Mouse (Mus musculus) induced T-regulatory cell, adult 2 months (primary cell): ENCODE results near the gene Crat.

ENCODE experiments used
- DNase-seq: peaks from one replicate; pipeline ENCODE4 v3.0.0-alpha.2; 2012; ENCODE audit warnings: low read depth

The Crat gene

DNA sequence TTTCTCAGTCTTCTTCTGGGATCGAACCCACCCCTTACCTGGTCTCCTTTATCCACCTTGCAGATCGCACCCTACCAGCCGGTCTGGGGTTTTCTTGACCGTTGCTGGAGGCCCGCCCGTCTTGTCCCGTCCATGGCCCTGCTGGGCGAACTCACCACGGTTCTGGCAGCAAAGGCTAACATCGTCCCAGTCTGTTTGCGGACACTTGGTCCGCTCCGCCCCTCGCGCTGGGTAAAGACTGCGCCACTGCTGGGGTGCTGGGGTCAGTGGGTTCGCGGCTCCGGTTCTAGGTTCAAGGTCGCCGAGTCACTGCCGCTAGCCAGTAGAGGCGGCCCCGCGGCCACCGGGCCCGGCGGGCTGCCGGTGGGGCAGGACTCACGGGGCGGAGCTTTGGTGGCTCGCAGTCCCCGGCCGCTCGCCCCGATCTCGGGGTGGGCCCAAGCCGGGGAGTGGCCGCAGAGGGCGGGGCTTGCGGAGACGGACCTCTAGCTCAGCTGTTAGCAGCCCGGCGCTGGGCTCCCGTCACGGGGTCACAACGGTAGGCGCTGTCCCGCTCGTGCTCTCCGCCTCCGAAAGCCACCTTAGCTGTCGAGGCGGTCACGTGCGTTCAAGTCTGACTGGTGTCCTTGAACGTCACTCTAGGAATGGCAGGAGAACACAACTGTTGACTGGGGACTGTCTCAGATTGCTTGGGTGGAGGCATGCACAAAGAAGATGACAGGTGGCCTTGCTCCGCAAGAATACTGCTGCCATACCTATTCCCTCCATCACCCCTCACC lies at the start of gene Crat:
Gene Crat (minus strand): TSS at position 657 of the 779 bp plus-strand sequence.
- no peak for DNase-seq

DNA sequence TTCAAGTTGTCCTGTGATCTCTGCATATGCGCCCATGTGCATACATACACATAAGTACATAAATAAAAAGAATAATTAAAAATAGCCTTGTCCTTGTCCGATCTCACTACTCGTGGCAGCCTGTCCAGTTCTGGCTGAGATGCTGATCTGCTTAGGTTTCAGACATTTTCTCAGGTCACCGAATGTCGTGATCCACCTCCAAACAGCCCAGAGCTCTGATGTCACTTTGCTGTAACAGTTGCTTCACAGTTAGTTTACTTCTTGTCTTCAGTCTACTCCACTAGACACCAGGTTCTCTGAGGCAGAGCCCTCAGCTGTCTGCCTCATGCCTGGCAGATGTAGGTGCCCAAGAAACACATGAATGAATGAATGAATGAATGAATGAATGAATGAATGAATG lies 48.8 kb upstream of the Crat start:
- no peak for DNase-seq

DNA sequence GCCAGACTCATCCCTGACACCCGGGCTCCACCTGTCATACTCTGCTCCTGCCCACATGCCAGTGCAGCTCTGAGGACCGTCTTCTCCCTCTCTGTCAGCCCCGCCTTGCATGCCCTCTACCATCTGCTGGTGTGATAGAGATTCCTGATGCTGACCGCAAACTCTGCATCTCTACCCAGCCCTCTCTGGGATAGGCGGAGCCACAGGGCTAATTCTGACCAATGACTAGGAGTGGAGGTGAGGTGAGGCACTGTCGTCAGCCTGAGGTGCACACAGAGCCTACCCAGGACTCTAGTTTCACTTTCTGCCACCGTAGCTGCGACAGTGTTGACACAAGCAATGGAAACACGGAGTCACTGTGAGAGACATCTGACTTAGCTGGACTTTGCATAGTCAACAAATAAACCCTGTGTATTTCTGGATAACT lies 48.3 kb upstream of the Crat start:
- DNase-seq: peak; percentile 97

DNA sequence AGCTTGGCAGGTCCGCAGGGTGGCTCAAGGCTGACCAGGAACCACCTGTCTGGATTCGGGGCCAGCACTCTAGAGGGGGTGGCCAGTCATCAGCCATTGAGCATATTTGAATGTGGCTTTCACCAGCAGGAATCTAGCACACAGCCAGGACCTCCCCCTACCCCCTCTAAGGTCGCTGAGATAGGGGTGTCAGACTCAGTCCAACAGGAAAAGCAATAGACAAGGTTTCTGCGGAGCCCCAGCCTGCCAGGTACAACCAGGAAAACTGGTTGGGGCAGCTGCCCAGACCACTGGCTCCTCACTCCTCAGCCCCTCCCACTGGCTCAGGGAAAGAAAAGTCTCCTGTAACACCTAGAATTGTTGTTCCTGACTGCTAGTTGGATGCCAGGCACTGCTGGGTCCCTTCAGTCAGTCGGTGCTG lies 47.7 kb upstream of the Crat start:
- DNase-seq: no peak

DNA sequence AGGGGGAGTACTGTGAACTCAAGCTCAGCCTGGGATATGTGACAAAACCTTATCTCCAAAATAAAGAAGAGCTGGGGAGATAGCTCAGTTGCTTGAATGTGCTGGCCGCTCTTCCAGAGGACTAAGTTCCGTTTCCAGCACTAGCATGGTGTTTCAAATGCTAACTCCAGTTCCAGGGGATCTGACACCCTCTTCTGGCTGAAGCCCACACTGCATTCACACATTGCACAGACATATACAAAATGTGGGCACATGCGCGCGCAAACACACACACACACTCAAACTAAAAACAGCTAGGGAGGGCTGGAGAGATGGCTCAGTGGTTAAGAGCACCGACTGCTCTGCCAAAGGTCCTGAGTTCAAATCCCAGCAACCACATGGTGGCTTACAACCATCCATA lies 43.6 kb upstream of the Crat start:
- DNase-seq: no peak

DNA sequence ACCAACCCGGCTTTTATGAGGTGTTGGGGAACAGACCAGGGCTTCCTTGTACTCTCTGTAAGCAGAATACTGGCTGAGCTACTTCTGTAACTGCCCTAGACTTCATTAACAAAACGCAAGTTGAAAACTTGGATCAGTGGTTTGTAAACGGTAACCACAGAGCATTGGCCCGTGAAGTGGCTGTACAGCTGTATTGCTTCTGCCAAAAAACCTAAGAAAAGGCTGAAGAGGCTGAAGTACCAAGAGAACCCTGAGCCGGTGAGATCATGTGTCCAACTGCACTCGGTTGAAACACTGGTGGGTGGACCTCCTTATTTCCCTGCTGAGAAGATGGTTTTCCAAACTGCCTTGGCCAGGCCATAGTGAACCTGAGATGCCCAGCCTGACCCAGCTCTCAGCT lies 42.7 kb upstream of the Crat start:
- no peak for DNase-seq

DNA sequence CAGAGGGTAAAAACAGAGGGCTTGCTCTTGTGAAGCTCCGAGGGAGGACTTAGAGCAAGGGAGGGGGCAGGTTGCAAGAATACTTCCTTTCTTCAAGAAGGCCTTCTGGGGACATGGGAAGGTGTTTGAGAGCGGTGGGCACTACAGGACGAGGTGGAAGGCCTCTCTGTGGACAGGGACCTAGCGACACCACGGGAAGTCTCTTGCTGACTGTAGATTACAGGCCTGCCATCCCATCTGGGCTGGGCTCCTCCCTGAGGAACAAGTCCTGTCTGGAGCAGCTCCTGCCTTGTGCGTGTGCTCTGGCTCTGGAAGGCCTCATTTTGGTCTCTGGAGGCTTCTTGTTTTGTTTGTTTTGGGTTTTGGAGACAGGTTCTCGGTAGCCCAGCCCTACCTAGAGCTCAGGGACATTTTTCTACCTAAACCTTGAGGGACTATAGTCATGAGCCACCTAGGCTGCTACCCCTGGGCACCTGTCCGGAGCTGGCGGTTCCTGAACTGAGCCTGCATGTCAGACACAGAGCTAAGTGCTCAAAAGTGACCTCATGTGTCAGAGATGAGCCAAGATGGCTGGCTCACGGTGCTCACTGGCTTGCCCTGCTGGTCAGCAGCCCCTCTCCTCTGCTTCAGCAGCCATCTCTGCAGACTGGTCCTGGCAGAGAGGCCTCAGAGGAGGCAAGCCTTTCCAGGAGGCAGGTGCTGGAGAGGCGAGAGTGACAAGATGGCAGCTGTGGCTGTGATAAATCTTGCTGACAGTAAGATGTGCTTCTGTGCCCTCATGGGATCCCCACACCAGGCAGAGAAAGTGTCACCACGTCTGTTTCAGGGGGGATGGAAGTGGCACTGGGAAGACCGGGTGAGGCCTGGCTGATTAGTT lies 40.7 kb upstream of the Crat start:
- no peak for DNase-seq

DNA sequence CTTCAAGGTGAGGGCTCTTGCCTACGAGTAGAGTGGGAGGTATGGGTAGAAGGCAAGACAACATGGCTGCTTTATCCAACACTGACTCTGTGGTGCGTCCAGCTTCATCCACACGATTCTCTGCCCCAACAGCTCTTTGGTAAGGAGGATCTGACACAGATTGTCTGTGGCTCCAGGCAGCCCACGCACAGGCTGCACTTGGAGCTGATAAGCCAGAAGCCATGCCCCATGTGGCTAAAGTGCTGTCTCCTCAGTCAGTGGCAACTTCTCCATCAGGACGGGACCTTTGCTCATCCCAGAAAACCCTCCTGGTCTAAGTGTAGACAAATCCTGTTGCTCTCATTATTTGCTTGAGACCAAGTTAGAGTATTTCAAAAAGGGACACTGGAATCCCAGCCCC lies 39.0 kb upstream of the Crat start:
- no peak for DNase-seq

DNA sequence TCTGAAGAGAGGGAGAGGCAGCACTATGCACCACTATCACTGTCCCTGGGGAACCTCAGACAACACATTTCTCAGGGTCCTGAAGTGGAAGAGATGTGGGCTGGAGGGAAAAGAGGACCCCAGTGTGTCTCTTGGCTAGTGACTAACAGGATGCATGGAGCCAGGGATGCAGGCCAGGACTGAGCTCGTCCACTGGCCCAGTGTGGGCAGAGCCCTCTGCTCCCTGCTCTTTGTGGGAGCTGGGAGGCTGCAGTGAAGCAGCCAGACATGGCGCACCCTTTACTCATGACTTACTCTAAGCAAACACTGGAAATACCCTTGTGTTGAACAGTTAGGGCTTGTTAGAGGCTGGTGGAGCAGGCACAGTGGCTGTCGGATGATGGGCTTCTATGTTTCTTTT lies 38.0 kb upstream of the Crat start:
- DNase-seq: no peak

DNA sequence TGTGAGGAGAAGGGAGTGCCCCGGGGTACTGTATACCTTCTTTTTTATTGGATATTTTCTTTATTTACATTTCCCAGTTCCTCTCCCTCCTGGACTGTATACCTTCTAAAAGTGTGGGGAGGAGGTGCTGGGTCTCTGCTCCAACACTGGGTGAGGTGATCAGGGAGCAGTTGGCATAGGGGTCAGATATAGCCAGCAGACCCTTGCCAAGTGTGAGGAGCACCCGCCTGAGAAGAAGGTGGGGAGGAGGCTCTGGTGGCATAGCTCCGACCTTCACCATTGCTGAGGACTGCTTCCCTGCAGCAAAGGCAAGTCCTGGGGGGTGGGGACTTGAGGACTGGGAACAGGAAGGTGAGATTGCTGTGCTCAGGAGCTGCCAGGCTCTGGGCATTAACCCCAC lies 35.9 kb upstream of the Crat start:
- no peak for DNase-seq

DNA sequence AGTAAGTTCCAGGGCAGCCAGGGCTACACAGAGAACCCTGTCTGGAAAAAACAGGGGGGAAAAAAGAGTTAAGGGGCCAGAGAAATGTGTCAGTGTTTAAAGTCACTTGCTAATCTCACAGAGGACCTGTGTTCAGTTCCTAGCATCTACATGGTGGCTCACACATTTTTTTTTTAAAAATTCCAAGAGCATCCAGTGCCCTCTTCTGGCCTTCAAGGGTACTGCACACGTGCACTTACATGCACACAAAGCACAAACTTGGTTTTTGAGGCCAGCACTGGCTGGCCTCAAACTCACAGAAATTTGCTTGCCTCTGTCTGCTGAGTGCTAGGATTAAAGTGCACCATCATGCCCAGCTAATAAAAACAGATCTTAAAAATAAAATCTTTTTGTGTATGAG lies 34.9 kb upstream of the Crat start:
- peak; percentile 52 for DNase-seq

DNA sequence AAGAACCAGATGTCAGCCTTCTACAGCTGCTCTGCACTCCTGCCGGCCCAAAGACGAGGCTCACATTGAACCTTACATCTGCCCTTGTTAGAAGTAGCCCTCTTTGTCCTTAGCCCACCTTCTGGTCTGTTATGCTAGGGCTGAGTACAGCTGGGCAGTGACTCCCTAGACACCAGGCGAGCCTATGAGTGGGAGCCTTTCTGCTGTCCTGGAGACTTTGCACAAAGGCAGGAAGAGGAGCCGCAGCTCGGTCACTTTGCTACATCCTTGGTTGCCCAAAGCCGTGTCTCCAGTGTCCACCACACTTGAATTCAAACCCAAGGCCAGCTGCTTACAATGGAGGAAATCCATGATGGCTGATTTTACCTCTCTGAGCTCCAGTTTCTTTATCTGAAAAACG lies 32.8 kb upstream of the Crat start:
- no peak for DNase-seq

DNA sequence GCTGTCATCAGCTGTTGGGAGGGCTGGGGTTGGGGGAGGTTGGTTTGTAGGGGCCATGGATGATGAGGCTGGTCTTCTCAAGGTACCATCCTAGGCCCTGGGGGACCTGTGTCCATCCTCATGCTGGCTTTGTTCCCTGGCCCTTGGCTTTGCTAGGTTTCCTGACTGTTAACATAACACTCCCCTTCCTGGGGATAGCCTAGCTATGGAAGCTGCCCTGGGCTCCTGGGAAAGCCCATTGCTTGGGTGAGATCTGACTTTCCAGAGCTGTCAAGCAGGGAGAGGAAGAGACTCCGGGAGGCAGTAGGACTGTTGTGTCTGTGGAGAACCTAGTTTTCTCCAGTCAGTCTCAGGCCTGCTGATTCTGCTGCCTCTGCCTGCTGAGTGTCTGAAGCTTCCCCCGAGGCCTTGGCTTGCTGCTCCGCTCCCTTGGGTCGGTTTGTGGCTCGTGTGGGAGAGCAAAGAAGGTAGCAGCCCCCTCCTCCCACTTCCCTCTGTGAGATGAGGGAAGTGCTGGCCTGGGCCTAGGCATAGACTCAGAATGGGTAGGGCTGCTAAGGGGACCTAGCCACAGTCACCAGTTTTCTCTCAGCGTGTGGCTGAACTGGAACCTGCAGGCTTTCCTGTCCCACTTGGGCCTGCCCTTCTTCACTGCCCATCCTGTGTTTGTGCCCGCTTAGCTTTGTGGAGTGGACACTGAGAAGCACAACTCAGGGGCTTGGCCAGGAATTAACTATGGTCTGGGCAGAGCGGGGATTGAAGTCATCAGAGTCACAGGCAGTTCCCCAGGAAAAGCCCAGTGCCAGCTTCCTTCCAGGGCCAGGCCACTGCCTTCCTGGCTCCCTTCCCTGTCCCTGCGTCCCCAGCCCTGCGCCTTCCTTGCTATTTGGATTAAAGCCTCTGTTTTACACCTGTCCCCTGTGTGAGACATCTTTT lies 31.5 kb upstream of the Crat start:
- no peak for DNase-seq

DNA sequence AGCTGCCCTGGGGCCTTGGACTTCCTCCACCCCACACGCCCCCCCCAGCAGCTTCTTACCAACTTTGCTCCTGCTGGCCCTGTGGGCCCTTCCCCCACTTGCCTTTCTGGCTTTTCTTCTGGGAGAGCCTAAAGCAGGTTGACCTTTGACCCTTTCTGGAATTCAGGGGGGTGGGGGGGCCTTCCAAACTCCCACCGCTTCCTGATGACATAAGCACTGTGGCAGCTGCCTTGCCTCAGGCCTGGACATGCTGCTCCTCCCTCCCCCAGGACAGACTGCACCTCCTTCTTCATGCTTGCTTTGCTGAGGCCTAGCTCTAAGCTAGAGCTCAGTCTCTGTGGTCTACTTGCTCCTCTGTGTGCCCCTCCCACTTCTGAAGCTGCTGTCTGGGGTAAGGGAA lies 29.7 kb upstream of the Crat start:
- no peak for DNase-seq

DNA sequence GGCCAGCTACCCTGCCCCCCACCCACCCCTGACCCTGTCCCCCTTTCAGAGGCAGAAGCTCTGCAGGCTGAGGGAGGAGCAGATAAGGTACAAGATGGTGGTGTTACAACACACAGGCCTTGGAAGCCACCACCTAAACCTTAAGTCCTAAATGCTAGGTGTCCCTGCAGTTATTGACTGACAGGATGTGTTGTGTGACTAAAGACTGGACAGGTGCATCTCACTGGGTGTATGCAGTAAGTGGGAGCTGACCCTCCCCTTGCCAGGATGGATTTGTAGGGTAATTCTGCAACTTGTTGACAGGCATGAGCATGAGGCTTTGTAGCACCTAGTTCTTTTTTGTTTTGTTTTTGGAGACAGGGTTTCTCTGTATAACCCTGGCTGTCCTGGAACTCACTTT lies 28.8 kb upstream of the Crat start:
- DNase-seq: no peak

DNA sequence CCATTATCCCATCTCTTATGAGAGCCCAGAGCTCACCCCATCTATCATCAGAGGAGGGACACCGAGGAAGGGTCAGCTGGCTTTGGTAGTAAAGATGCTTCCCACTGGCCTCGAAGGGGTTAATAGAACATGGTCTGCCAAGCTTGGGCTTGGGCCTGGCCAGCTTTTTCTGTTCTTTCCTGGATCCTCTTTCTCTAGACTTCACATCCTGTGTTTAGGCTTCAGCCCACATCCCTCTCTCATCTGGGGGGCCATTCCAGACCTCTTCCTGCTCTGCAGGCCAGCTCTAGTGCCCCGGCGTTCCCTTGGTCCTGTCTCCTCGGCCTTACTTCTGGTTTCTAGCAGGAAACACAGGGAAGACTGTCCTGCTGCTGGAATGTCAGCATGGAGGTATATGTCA lies 28.4 kb upstream of the Crat start:
- DNase-seq: no peak

DNA sequence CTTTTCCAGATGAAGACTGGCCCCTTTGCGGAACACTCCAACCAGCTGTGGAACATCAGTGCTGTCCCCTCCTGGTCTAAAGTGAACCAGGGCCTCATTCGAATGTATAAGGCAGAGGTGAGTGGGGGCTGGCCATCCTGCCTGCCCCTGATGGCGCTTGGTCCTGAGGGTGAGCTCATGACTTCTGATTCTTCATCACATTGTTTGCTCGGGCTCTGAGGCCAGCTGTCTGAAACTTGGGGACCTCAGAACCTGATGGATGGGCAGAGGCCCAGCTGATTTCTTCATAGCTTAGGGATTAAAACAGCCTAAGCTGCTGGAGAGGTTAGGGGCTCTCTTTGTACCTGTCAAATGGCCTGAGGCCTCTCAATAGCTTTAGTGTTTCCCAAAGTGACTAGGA lies 27.7 kb upstream of the Crat start:
- DNase-seq: no peak

DNA sequence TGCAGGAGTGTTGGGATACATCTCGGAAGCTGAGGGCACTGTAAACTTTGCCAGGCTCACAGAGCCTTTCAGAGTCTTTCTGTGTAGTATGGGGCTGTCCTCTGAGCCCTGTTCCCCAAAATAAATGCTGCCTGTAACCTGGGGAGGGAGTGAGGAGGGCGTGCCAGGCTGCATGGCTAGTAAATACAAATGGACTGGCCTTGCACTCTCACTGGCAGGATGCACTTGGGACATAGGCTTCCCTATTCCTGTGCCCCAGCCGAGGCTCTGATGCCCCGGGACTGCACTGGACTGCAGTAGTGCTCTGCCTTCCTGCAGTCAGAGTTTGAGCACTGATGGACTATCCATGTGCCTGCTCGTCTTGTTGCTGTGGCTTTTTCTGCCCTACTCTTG lies 26.9 kb upstream of the Crat start:
- no peak for DNase-seq

DNA sequence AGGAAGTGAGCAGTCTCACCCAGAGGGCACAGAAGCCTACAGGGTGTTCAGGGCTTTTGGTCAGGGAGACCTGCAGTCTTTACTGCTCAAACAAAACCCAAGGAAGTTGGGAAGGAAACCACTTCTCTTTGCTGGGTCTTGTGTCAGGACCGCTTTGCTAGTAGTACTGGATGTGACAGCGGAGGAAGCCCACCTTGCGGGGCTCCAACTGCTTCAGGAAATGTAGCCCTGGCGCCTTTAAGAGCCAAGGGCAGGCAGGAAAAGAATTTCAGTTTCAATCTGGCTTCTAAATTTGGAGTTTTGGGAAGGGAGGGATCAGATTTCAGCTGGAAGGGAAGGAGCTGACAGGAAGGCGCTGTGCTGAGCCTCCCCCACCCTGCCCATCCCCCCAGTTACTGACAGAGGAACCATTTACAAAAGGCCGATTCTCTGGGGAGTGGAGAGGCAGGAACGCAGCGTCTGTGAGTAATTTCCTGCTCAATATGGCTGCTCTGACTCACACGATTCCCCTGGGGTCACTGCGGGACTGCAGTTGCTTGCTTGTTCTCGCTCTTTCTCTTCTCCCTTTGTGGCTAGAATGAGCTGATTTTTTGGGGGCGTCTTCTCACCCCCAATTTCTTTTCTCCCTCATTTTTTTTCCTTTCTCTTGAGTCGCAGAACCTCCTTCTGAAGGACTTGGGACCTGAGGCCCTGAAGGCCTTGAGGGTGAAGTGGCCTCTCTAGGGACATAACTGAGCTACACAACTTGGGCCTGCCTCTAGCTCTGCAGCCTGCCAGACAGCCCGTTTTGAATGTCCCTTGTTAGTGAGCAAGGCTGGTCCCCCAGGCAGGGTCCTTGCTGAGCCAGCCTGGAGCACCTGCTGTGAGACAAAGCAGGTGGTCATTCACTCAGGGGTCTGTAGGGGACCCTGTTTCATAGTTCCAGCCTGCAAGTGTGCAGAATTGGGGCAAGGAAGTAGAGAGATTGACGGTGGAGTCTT lies 26.2 kb upstream of the Crat start:
- DNase-seq: peak; percentile 86

DNA sequence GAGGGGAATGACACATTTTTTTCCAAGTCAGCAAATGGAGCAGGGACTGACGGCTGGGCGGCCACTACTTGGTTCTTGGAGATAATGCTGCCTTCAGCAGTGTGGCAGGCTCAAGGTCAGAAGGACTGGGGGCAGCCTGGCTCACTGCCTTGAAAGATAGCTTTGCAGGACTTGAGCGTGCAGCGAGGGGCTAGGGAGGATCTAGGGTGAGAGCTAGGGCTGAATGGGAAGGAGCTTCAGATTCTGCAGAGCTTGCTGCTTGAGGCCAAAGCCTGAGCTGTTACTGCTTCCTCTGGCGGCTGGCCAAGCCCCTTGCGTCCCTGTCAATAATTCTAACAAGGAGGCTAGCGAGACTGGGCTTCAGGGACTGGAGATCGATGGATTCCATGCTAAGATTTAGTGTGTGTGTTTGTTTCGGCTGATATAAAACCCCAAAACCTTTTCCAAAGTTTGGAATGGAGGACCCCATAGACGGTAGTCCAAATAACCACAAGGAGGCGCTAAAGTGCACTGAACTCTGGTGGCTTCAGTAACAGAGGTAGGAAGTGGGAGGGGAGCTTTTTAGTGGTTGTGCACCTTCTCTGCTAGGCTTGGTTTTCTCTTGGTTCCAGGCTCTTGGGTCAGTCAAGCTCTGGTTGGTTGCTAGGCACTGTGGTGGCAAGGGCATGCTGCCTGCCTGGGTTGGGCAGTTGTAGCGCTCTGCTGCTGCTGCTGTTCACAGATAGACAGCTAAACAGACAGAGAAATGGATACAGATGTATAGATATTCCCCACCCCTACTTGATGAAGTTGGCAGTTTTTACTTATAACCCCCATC lies 25.3 kb upstream of the Crat start:
- DNase-seq: peak; percentile 92
